Mouse (Mus musculus) midbrain, postnatal 0 days (tissue): ENCODE measurements around the gene Igf2bp3. TPM values are rescaled to one million over a fixed set of nuclear protein-coding genes. Genes with fewer than 3 reads are reported as not detected.

Experiments used
- ATAC-seq: fragments of 200-750 bp; cut with Nextera tagmentation; 2 replicates; pipeline ENCODE4 v1.8.0; 2017; ENCODE audit warnings: moderate number of reproducible peaks, mild to moderate bottlenecking, moderate TSS enrichment, moderate library complexity; ENCODE audit not compliant: low FRiP score
- DNase-seq: peaks from one replicate; pipeline ENCODE4 v3.0.0-alpha.2; 2015; ENCODE audit warnings: low spot score
- H3K27ac ChIP-seq: fragments of 300-500 bp; sonication (generic); 2 replicates; pipeline ENCODE4 v1.5.1; 2014; ENCODE audit warnings: low read depth, mild to moderate bottlenecking, low read length, mixed read lengths
- H3K27me3 ChIP-seq: fragments of 300-500 bp; sonication (generic); 2 replicates; pipeline ENCODE4 v1.6.1; 2014; ENCODE audit warnings: low read length, control low read depth, mixed read lengths; ENCODE audit not compliant: insufficient read depth
- H3K36me3 ChIP-seq: fragments of 300-500 bp; sonication (generic); 2 replicates; pipeline ENCODE4 v1.6.1; 2014; ENCODE audit warnings: low read length, control low read depth, mixed read lengths; ENCODE audit not compliant: insufficient read depth
- H3K4me1 ChIP-seq: fragments of 300-500 bp; sonication (generic); 2 replicates; pipeline ENCODE4 v1.6.1; 2014; ENCODE audit warnings: mild to moderate bottlenecking, control low read depth, antibody characterized with exemption, low read length, mixed read lengths; ENCODE audit not compliant: insufficient read depth
- H3K4me2 ChIP-seq: fragments of 300-500 bp; sonication (generic); 2 replicates; pipeline ENCODE4 v1.6.1; 2014; ENCODE audit warnings: low read depth, mild to moderate bottlenecking, low read length, mixed read lengths; ENCODE audit not compliant: poor library complexity, severe bottlenecking
- H3K4me3 ChIP-seq: fragments of 300-500 bp; sonication (generic); 2 replicates; pipeline ENCODE4 v1.5.1; 2014; ENCODE audit warnings: low read depth, mild to moderate bottlenecking, low read length, moderate library complexity
- H3K9ac ChIP-seq: fragments of 300-500 bp; sonication (generic); replicated peaks from 2 replicates; pipeline ENCODE4 v1.6.1; 2014; ENCODE audit warnings: mild to moderate bottlenecking, low read length, moderate library complexity, mixed read lengths; ENCODE audit not compliant: poor library complexity, severe bottlenecking
- H3K9me3 ChIP-seq: fragments of 300-500 bp; sonication (generic); 2 replicates; pipeline ENCODE4 v1.6.1; 2016; ENCODE audit warnings: low read length, control low read depth
- CTCF ChIP-seq: IDR thresholded peaks from 2 replicates; pipeline ENCODE4 v1.5.1; 2016; ENCODE audit warnings: antibody characterized with exemption, mild to moderate bottlenecking
- WGBS: fragments of 180-500 bp; shearing (Covaris S2); extraction: QIAGEN DNeasy Blood & Tissue Kit; methylation state at CpG from one replicate; pipeline ENCODE4 v1.1.7; 2014; 5-methylcytosine and 5-hydroxymethylcytosine counted together
- polyA plus RNA-seq: library from polyadenylated mRNA; unstranded; fragments of >200 nt; fragmentation: Nextera tagmentation; extraction: Ambion mirVana; gene quantifications from 2 replicates; pipeline ENCODE4 v1.2.1, GENCODE M21; 2015
- total RNA-seq: library from RNA; depleted of rRNA; stranded (reverse); fragments of >200 nt; gene quantifications from 2 replicates; pipeline ENCODE4 v1.2.3, GENCODE M21; 2014

Gene Igf2bp3
- total and polyA plus RNA-seq, 2 experiments from 2014 or later = 5.4 to 10.6 TPM

DNA sequence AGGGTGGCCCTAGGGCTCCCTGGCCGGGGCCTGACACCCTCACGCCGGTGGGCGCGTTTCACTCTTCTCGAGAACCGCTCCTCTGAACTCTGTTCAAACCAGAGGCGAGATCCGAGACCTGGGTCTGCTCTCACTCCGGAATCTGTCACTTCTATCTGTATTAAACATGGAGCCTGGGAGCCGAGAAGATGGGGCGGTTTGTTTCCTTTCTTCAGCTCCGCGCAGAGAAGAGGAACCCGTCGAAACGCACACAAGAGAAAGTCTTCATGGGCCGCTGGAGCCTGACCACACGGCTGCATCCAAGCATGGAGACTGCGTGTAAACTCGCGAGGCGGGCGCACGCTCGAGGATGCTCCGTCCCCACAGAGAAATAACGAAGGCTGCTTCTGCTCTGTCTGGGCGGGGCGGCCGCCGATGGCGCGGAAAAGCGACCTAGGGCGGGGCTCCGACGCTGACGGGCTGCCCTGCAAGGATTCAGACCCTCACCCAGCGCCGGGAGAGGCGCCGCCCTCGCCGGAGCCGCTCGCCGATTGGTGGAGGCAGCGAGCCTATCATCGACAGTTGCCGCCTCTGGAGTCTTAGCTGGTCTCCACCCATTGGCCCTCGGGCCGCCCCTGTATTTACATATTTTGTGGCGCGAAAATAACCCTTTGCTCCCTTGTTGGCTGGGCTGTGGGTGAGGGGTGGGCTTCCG, 3.0 kb upstream of the Igf2bp3 start:
- Histone ChIP-seq H3K27ac (peak overlapping the region; percentile 1; the same call in 1 of the 2 replicates), H3K27me3 (peaks cover 10% of the 10 kb centered on the region; the same call in 1 of the 2 replicates), H3K4me3 (peak overlapping the region; percentile 35), H3K36me3 (no peaks in the 10 kb centered on the region), H3K9me3 (no peaks in the 10 kb centered on the region), H3K4me1 (no peaks in the 10 kb centered on the region), H3K9ac (no peak overlapping the region), H3K4me2 (peak overlapping the region; percentile 38)
- DNase-seq (peak; percentile 96), ATAC-seq (peak; percentile 88)
- no peak for TF ChIP-seq CTCF
- WGBS = under 1% methylated on average over 56 of the region's 56 CpGs

GRCm38 (mm10) chr6:49216811-49217542, 2.2 kb upstream of the Igf2bp3 start:
- H3K9me3 ChIP-seq = no peaks in the 10 kb centered on the region

DNA sequence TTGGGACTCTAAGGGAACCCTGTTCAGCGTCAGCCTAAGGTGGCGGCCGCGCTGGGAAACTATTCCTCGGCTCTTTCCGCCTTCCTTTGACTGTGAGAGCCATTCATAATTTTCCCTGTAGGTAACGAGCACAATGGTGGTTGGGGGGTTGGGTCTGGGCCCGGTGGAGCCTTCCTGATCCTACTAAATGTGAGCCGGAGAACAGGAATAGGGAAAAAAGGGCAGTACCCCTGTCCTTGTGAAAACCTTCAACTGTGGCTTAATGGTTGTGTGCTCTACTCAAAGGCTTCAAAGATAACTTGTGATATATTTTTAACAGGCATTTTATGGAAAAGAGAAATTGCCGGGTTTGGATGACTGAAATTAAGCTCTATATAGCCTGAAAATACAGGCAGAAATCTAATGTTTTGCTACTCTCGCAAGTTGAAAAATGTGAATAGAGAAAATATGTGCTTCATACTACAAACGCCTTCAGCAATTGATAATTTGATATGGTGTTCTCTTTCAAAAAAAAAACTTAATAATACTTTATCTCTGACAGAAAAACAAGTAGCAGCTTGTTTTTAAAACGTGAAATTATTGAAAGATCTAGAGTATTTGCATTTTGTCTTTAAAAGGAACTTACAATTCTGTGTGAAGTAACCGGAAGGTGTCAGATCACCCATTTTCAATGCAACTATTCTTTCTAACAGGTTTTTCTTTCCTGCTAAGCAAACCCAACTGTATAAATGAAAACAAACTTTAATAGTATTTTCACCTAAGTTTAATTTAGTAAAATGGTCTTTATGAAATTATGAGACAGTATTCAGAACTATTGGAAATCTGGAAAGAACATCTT, 1.2 kb upstream of the Igf2bp3 start:
- TF ChIP-seq CTCF = no peak
- WGBS = 2% methylated on average over 14 of the region's 14 CpGs
- no peak for DNase-seq
- Histone ChIP-seq H3K27me3 (peaks cover 10% of the 10 kb centered on the region; the same call in 1 of the 2 replicates), H3K36me3 (no peaks in the 10 kb centered on the region), H3K4me2 (peak overlapping the region; percentile 91), H3K9me3 (no peaks in the 10 kb centered on the region), H3K4me3 (peak overlapping the region; percentile 69), H3K4me1 (no peaks in the 10 kb centered on the region), H3K9ac (no peak overlapping the region), H3K27ac (peak overlapping the region; percentile 51; the same call in 1 of the 2 replicates)
- no peak for ATAC-seq

More at GRCm38 (mm10) chr6:49216811-49217542, 2.2 kb upstream of the Igf2bp3 start:
- Histone ChIP-seq H3K27ac (no peak overlapping the region), H3K4me1 (no peaks in the 10 kb centered on the region), H3K9ac (no peak overlapping the region), H3K27me3 (peaks cover 10% of the 10 kb centered on the region; the same call in 1 of the 2 replicates), H3K4me3 (peak overlapping the region; percentile 35), H3K36me3 (no peaks in the 10 kb centered on the region), H3K4me2 (peak overlapping the region; percentile 38)
- ATAC-seq = no peak
- no peak for TF ChIP-seq CTCF
- DNase-seq = no peak
- WGBS = 8% methylated on average over 11 of the region's 11 CpGs

DNA sequence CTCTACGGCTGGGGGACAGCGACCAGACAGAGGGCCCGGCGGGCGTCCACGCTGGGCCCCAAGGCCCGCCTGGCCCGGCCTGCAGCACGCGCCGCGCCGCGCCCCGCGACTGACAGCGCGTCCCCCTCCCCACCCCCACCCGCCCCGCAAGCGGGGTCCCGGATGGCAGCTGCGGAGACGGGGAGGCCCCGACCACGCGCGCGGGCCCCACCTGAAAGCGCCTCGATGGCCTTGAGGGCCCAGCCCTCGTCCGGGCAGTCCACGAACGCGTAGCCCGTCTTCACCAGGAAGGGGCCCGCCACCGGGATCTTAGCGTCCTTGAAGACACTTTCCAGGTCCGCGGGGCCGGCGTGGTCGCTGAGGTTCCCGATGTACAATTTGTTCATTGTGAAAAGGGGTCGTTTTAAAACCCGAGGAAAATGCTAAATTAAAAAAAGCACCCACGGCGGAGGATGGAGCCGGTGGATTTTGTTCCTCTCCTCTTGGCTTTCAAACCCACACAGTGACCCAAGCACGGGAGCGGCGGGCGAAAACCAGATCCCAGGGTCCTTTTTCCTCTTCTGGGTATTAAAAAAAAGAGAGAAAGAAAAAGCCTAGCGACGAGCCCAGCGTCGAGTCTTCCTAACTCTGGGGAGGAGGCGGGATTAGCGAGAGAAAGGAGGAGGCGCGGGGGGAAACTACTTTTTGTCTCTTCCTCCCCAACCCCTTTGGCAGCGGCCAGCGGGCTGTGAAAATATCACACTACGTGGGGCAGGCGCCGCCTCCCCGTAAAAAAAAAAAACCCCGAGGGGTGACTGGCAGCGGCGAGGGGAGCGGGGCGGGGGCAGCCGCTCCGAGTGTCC, 450 bp downstream of the Igf2bp3 start:
- Histone ChIP-seq H3K9ac (peak overlapping the region; percentile 73), H3K36me3 (no peaks in the 10 kb centered on the region), H3K4me2 (peak overlapping the region; percentile 91), H3K4me1 (peaks cover 4% of the 10 kb centered on the region; the same call in 1 of the 2 replicates), H3K27ac (peak overlapping the region; percentile 34), H3K9me3 (no peaks in the 10 kb centered on the region), H3K27me3 (no peaks in the 10 kb centered on the region), H3K4me3 (peak overlapping the region; percentile 69)
- DNase-seq (peak; percentile 82), ATAC-seq (peak; percentile 32; the same call in 1 of the 2 replicates)
- no peak for TF ChIP-seq CTCF
- under 1% methylated on average over 76 of the region's 76 CpGs for WGBS

GRCm38 (mm10) chr6:49213581-49214085, 1.1 kb downstream of the Igf2bp3 start:
- Histone ChIP-seq H3K9me3 (no peaks in the 10 kb centered on the region), H3K4me3 (peak overlapping the region; percentile 69), H3K9ac (peak overlapping the region; percentile 73), H3K4me1 (peaks cover 4% of the 10 kb centered on the region; the same call in 1 of the 2 replicates), H3K4me2 (peak overlapping the region; percentile 91), H3K36me3 (no peaks in the 10 kb centered on the region), H3K27me3 (no peaks in the 10 kb centered on the region), H3K27ac (peak overlapping the region; percentile 34)
- under 1% methylated on average over 49 of the region's 50 CpGs for WGBS
- no peak for DNase-seq
- TF ChIP-seq CTCF = no peak
- peak; percentile 28; the same call in 1 of the 2 replicates for ATAC-seq
